1 mouse cellular context compared by ENCODE assay signal in the genomic region with DNA sequence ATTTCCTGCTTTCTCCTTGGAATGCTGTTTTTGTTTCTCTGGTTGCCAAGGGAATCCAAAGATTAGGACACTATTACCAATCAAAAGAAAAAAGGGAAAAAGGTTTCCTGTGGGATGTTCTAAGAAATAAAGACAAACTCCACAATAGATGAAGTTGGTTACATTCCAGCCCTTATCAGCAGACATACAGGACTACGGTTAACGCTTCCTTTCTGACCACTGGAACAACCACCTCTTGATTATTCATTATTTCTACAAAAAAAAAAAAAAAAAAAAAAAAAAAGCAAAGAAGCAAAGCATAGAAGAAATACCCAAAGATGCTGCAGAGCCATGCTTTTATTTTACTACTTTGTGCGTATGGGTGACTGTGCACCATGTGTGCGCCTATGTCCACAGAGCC.
TF ChIP-seq lines count a peak whose summit lies in the region.

No protein-coding gene starts in this region.

TF ChIP-seq in MEL, 35 proteins besides CTCF, POLR2A, EP300 and RAD21:
- TF ChIP-seq TAL1 (IDR thresholded peaks at IDR 0.05; ENCODE audit: low read length) (peak; percentile 80), TBP (IDR thresholded peaks at IDR 0.05; ENCODE audit: low read depth, low read length) (no peak), NRF1 (IDR thresholded peaks at IDR 0.05; ENCODE audit: insufficient read depth, low read depth, low read length, poor library complexity, severe bottlenecking) (no peak), GATA1 (IDR thresholded peaks at IDR 0.05; ENCODE audit: low read depth, low read length) (peak; percentile 91), MXI1 (IDR thresholded peaks at IDR 0.05; ENCODE audit: low read depth, low read length) (no peak), MYB (IDR thresholded peaks at IDR 0.05; ENCODE audit: low read depth, low read length) (peak; percentile 90), ELF1 (IDR thresholded peaks at IDR 0.05; ENCODE audit: low read depth, low read length) (no peak), ZNF384 (IDR thresholded peaks at IDR 0.05; ENCODE audit: low read depth, low read length) (peak; percentile 99), ETS1 (IDR thresholded peaks at IDR 0.05; ENCODE audit: low read depth, low read length) (peak; percentile 68; the same call in 1 of the 2 replicates), MAZ (IDR thresholded peaks at IDR 0.05; ENCODE audit: low read depth, low read length) (no peak), CHD1 (IDR thresholded peaks at IDR 0.05; ENCODE audit: low read depth, low read length) (no peak), KAT2A (conservative IDR thresholded peaks at IDR 0.05; ENCODE audit: low read depth, low read length) (no peak), MEF2A (IDR thresholded peaks at IDR 0.05; ENCODE audit: extremely low read depth, insufficient replicate concordance, low read depth, low read length, poor library complexity, severe bottlenecking) (no peak), TCF12 (IDR thresholded peaks at IDR 0.05; ENCODE audit: low read depth, low read length) (peak; percentile 89), RCOR1 (IDR thresholded peaks at IDR 0.05; ENCODE audit: low read depth, low read length) (peak; percentile 69; the same call in 1 of the 2 replicates), MAX (IDR thresholded peaks at IDR 0.05; ENCODE audit: low read length) (no peak), UBTF (IDR thresholded peaks at IDR 0.05; ENCODE audit: borderline replicate concordance, insufficient read depth, low read depth, low read length) (no peak), ZKSCAN1 (IDR thresholded peaks at IDR 0.05; ENCODE audit: low read depth, low read length) (peak; percentile 40; the same call in 1 of the 2 replicates), POLR2AphosphoS5 (IDR thresholded peaks at IDR 0.05; ENCODE audit: borderline replicate concordance, low read depth, low read length) (no peak), ZC3H11A (IDR thresholded peaks at IDR 0.05; ENCODE audit: low read depth, low read length) (no peak)
